Mouse (Mus musculus) stomach, adult 2 months (tissue): ENCODE measurements around the gene Omd. TPM values are rescaled to one million over a fixed set of nuclear protein-coding genes. Genes with fewer than 3 reads are reported as not detected.

Experiments used
- polyA plus RNA-seq: library from polyadenylated mRNA; depleted of rRNA; stranded (reverse); fragments of >200 nt; gene quantifications from 2 replicates; pipeline ENCODE4 v1.2.3, GENCODE M21; 2012; rRNA removed

Omd gene
- polyA plus RNA-seq, result not detected in 2 replicates

GRCm38 (mm10) chr13:49581541-49582530, at the start of gene Omd:
TSS of gene Omd (plus strand) at chr13:49582462.

GRCm38 (mm10) chr13:49544279-49544678, 38.0 kb upstream of the Omd start, which contains the start of gene Aspn:
TSS of gene Aspn (plus strand) at chr13:49544443.

GRCm38 (mm10) chr13:49607714-49608113, 25.5 kb downstream of the Omd start, which contains the start of gene Ogn:
TSS of gene Ogn (plus strand) at chr13:49608046.

Other genes with a start within 250 kb of the Omd start
- gene Bicd2, start 240.9 kb upstream of the Omd start, polyA plus RNA-seq, result 8.7 and 9.2 TPM in 2 replicates
- gene Ippk, start 161.2 kb upstream of the Omd start, polyA plus RNA-seq, result 5.8 and 8.4 TPM in 2 replicates
- gene Tes3-ps, start 89.1 kb upstream of the Omd start, polyA plus RNA-seq, result not detected in 2 replicates
- gene Ecm2, start 77.7 kb upstream of the Omd start, polyA plus RNA-seq, result 0.14 and 0.37 TPM in 2 replicates
- 0.20 and 0.29 TPM in 2 replicates for gene Aspn, start 38.0 kb upstream of the Omd start, polyA plus RNA-seq
- 1.2 and 3.8 TPM in 2 replicates for gene Ogn, start 25.6 kb downstream of the Omd start, polyA plus RNA-seq
- gene Cenpp, start 70.3 kb downstream of the Omd start, polyA plus RNA-seq, result 0.12 and 0.18 TPM in 2 replicates
- 0.04 and 0.10 TPM in 2 replicates for gene Nol8, start 70.6 kb downstream of the Omd start, polyA plus RNA-seq
- 3.8 and 6.4 TPM in 2 replicates for gene Iars, start 99.6 kb downstream of the Omd start, polyA plus RNA-seq
- not detected in 2 replicates for gene Gm30302, start 216.5 kb downstream of the Omd start, polyA plus RNA-seq